Mouse (Mus musculus): ENCODE measurements around the gene Ikbke. TPM values are rescaled to one million over a fixed set of nuclear protein-coding genes. Genes with fewer than 3 reads are reported as not detected.

Gene Ikbke
- polyA plus RNA-seq, 1 experiment from 2014 or later = 0.66 TPM

GRCm38 (mm10) chr1:131204461-131204860, 74.9 kb downstream of the Ikbke start:
- no peak overlapping the region for H3K4me2 ChIP-seq
- 0 out of 2 replicates have a peak, but pooled peaks cover 6% of the 10 kb centered on the region for H3K4me1 ChIP-seq (replicated peaks)
- H3K36me3 ChIP-seq = no peaks in the 10 kb centered on the region
- no peak overlapping the region for H3K4me3 ChIP-seq
- no peak for ATAC-seq (ENCODE audit: low FRiP score)
- no peak overlapping the region for H3K9ac ChIP-seq
- H3K9me3 ChIP-seq = no peaks in the 10 kb centered on the region
- H3K27ac ChIP-seq = no peak overlapping the region
- WGBS = 88% methylated on average over 8 of the region's 8 CpGs
- 0 out of 2 replicates have a peak, but pooled peaks cover 3% of the 10 kb centered on the region for H3K27me3 ChIP-seq

Other genes starting within 250 kb of the Ikbke start
- 22.0 and 23.1 TPM in 2 replicates for gene Mapkapk2, start 181.8 kb downstream of the Ikbke start, polyA plus RNA-seq (2015; fragmentation: Nextera tagmentation; extraction: Ambion mirVana)
- gene Dyrk3, start 141.3 kb downstream of the Ikbke start, polyA plus RNA-seq (2015; fragmentation: Nextera tagmentation; extraction: Ambion mirVana) = 15.5 and 15.6 TPM in 2 replicates
- 52.7 and 52.8 TPM in 2 replicates for gene Eif2d, start 126.4 kb downstream of the Ikbke start, polyA plus RNA-seq (2015; fragmentation: Nextera tagmentation; extraction: Ambion mirVana)
- gene Rassf5, start 34.3 kb downstream of the Ikbke start, polyA plus RNA-seq (2015; fragmentation: Nextera tagmentation; extraction: Ambion mirVana) = 2.6 TPM in 2 replicates
- gene Srgap2, start 247.7 kb upstream of the Ikbke start, polyA plus RNA-seq (2015; fragmentation: Nextera tagmentation; extraction: Ambion mirVana) = 16.8 and 17.7 TPM in 2 replicates
- 1.1 and 1.2 TPM in 2 replicates for gene Fam72a, start 248.3 kb upstream of the Ikbke start, polyA plus RNA-seq (2015; fragmentation: Nextera tagmentation; extraction: Ambion mirVana)

All from hindbrain, embryonic 13.5 days (tissue).